Mouse (Mus musculus): ENCODE results near the gene Tnip1.
A peak's percentile ranks its signal among the peaks of the same experiment; 100 is the strongest.
"Not testable (repeated sequence)": the region's sequence is repeated elsewhere in the genome, so short reads cannot be mapped to it uniquely, and the experiment has no call there.

Tnip1 gene

GRCm38 (mm10) chr11:54905931-54906330 is 56.8 kb downstream of the Tnip1 start:
- no peak for DNase-seq

GRCm38 (mm10) chr11:54905086-54905485 is 57.6 kb downstream of the Tnip1 start:
- no peak for DNase-seq

DNA sequence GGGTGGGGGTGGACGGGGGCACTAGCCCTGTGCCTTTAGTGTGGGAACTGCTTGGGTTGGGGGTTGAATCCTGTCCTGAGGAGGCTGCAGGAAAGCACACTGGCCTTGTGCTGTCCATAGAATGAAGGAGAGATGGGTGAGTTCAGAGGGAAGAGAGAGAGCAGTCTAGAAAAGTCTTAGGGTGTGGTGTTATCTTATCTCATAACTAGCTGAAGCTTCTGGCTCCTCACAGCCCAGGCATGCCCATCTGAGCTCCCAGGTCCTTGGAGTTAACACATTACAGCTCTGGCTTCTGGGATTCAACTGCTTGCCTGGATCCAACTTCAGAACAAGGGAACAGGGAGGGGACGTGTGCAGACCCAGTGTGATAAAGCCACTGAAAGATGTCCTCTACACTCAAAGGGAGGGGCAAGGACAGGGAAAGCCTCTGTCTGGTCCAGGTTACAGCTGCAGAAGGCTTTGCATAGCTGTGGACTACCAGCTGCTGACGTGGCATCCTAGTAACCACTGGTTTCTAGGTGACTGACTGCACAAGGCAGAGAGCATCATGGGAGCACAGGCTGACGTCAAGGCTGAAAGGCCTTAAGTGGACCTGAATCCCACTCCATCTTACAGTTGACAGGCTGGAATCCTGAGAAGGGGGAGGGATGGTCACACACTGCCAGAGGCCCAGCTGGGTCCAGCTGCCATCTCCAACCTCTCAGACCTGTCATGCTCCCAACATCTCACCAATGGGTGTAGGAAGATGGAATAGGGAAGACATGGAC is 58.6 kb downstream of the Tnip1 start:
- no peak for DNase-seq

GRCm38 (mm10) chr11:54903339-54903738 is 59.4 kb downstream of the Tnip1 start:
- no peak for DNase-seq

GRCm38 (mm10) chr11:54902333-54903323 is 60.1 kb downstream of the Tnip1 start, which contains the start of gene Gpx3:
Gene Gpx3 (plus strand): TSS chr11:54902453.
- DNase-seq, result peak; percentile 70

GRCm38 (mm10) chr11:54899657-54900056 is 63.1 kb downstream of the Tnip1 start:
- DNase-seq, result no peak

GRCm38 (mm10) chr11:54897470-54897869 is 65.2 kb downstream of the Tnip1 start:
- DNase-seq, result no peak

GRCm38 (mm10) chr11:54896646-54897045 is 66.1 kb downstream of the Tnip1 start:
- DNase-seq, result not testable (repeated sequence)

GRCm38 (mm10) chr11:54894589-54894988 is 68.1 kb downstream of the Tnip1 start:
- no peak for DNase-seq

- no peak for DNase-seq
Observed at GRCm38 (mm10) chr11:54892091-54892490, 70.6 kb downstream of the Tnip1 start.

- DNase-seq, result no peak
Observed at GRCm38 (mm10) chr11:54891341-54891740, 71.4 kb downstream of the Tnip1 start.

- no peak for DNase-seq
Observed at GRCm38 (mm10) chr11:54887927-54888326, 74.8 kb downstream of the Tnip1 start.

GRCm38 (mm10) chr11:54885406-54885805 is 77.3 kb downstream of the Tnip1 start:
- DNase-seq, result no peak

DNA sequence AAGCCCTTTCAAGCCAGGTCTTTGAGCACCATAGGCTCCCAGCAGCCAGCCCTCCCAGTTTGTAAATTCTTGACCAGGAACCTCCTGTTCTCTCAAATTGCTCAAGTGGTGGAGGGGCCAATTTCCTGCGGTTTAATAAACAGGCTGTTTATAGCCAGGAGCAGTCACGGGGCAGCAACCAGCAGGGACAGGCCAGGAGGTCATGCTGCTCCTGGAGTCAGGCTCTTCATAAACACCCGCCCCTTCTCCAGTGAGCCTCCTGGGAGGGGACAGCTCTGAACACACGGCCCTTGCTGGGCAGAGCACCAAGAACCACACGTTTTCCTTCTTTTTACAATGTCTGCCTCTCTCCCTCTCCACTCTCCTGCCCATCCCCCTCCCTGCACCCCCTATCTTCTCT is 77.8 kb downstream of the Tnip1 start:
- DNase-seq, result no peak

GRCm38 (mm10) chr11:54884197-54884828 is 78.4 kb downstream of the Tnip1 start:
- DNase-seq, result no peak

- DNase-seq, result no peak
Observed at GRCm38 (mm10) chr11:54882671-54883070, 80.0 kb downstream of the Tnip1 start.

DNA sequence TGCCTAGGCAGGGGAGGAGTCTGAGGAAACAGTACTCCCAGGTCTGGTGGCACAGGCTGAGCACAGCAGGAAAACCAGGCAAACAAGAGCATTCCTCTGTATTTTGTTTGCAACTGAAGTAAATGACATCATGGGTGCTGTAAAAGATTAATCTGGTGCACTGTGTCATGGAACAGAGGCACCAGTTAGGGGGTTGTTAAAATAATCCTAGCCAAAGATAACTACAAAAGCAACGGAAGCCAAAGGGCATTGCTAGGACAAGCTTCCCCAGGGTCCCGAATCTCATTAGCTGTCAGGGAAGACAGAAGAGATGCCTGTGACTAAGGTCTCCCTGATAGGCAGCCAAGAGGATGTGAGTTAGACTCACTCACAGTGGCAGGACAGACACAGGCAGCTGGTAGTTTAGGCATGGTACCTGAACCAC is 81.7 kb downstream of the Tnip1 start:
- no peak for DNase-seq

GRCm38 (mm10) chr11:54879922-54880321 is 82.8 kb downstream of the Tnip1 start:
- no peak for DNase-seq

DNA sequence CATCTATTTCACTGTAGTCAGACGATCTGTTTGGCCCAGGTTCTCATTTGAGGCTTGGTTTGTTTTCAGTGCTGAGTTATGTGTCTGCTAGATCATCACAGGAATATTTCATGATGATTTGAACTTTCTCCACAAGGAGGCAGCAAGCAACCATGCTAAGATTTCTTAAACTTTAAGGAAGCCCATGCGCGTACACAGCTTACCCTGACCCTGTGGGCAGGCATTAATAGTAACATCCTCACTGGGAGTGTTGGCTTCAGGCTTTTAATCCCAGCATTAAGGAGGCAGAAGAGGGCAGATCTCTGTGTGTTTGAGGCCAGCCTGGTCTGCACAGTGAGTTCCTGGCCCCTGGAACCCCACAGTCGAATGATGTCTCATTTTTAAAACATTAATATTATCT is 83.3 kb downstream of the Tnip1 start:
- DNase-seq, result no peak

- DNase-seq, result no peak
Observed at GRCm38 (mm10) chr11:54878893-54879292, 83.8 kb downstream of the Tnip1 start.

DNA sequence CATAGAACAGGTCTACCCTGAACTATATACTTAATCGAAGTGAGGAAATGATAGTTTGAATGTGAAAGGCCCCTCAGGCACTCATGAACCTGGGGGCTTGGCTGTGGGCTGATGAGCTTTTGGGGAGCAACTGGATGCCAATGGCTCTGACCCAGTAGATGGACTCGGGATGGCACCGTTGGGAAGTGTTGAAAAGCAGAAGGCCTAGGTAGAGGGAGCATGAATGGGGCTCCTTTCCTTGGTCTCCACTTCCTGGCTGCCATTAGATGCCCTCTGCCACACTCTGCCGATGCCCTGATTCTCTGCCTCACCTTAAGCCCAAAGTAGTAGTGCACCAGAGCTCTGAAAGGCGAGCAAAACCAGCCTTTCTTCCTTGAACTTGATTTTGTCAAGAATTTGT is 86.7 kb downstream of the Tnip1 start:
- DNase-seq, result no peak

- no peak for DNase-seq
Observed at GRCm38 (mm10) chr11:54871831-54872537, 90.7 kb downstream of the Tnip1 start.

DNA sequence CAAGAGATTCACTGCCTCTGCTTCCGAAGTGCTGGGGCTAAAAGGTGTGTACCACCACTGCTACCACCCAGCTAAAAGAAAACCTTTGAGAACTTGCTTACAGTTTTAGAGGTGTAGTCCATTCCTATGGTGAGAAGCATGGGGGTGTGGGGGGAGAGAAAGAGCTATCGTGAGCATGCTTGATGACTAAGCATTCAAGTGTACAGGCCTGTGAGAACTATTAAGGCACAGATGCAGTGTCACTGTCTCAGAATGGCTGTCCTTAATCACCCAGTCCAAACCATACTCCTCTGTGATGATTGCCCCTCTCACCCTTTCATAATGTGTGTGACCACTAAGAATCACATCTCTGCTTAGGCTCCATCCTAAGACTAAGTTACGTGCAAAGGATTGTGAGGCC is 93.4 kb downstream of the Tnip1 start:
- DNase-seq, result no peak
